Mouse (Mus musculus): ENCODE measurements around the gene Slc5a4a. TPM values are rescaled to one million over a fixed set of nuclear protein-coding genes. Genes with fewer than 3 reads are reported as not detected.
A peak's percentile ranks its signal among the peaks of the same experiment; 100 is the strongest.

The Slc5a4a gene
- polyA plus RNA-seq, 1 experiment = not detected

DNA sequence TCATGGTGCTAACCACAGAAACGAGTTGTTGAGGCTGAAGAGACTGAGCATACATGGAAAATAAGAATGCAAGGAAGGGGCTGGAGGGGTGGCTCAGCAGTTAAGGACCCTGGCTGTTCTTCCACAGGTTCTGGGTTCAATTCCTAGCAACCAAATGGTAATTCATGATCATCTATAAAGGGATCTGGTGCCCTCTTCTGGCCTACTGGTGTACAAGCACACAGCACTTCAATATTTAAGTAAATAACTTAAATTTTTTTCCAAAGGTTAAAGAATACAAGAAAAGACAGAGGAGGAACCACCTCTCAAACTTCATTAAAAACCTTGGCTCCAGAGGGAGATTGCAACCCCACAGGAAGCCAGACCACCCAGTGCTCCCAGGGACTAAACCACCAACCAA is 82.4 kb downstream of the Slc5a4a start:
- Histone ChIP-seq H3K4me3 (replicated peaks; ENCODE audit: control insufficient read depth, low read depth, low read length) (no peak overlapping the region), H3K4me1 (ENCODE audit: control insufficient read depth, insufficient read depth, low read length) (no peaks in the 10 kb centered on the region; the same call in 1 of the 2 replicates), H3K27ac (ENCODE audit: control insufficient read depth, insufficient read depth, low read depth, low read length, poor library complexity) (no peak overlapping the region)
- TF ChIP-seq POLR2A (IDR thresholded peaks at IDR 0.05; ENCODE audit: borderline replicate concordance, control insufficient read depth, low read depth, low read length) (no peak), CTCF (IDR thresholded peaks at IDR 0.05; ENCODE audit: control insufficient read depth, insufficient read depth, low read length) (no peak)
- WGBS = 63% methylated on average over 1 of the region's 1 CpGs

DNA sequence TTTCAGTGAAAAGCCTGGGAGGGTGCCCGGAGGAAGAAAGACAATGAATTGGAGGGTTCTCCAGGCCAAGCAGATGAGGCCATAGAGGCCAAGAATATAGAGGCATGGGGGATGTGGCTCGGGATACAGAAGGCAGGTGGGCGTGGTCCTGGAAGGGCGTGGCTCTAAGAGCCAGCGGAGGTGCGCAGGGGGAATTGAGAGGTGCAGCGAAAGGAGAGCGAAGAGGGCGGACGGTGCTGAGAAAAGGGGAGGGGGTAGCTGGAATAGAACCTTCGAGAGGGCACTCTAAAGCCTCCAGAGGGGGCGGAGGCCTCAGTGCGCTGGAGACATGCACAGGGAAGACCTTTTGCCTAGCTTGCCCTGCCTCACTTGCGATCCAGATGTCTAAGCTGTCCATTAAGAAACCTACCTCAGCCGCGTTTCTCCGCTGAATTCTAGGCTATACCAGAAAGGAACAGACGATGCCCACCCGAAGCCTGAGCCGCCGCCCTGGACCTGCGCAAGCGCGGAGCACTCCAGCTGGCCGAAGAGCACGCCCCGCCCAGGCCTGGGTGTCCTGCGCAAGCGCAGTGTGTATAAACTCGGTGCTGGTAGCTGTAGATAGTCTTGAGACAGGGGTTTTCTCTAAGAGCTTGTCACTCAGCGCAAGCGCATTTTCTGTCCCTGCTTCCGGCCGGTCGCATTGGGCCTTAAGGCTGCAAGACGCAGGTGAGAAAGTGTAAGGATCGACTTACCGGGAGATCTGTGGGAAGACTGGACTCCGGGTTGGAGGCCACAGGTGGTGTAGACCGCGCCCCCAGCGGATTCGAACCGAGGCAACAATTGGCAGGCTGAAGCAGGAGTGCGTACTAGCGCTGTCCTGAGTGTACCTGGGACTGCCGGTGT is 90.3 kb downstream of the Slc5a4a start, which contains the start of gene Prmt2:
TSS of gene Prmt2 (minus strand) at position 525 of the 885 bp plus-strand sequence.
- Histone ChIP-seq H3K4me3 (replicated peaks; ENCODE audit: control insufficient read depth, low read depth, low read length) (peak within 1 kb of the TSS; percentile 77), H3K27ac (ENCODE audit: control insufficient read depth, insufficient read depth, low read depth, low read length, poor library complexity) (peak within 1 kb of the TSS; percentile 9; the same call in 1 of the 2 replicates), H3K4me1 (ENCODE audit: control insufficient read depth, insufficient read depth, low read length) (no peaks in the 10 kb centered on the region)
- TF ChIP-seq POLR2A (IDR thresholded peaks at IDR 0.05; ENCODE audit: borderline replicate concordance, control insufficient read depth, low read depth, low read length) (no peak; the same call in 1 of the 2 replicates), CTCF (IDR thresholded peaks at IDR 0.05; ENCODE audit: control insufficient read depth, insufficient read depth, low read length) (peak; percentile 22; the same call in 1 of the 2 replicates)
- WGBS = 1% methylated on average over 47 of the region's 47 CpGs

Other genes starting within 250 kb of the Slc5a4a start
- 22.7 and 33.8 TPM in 2 replicates for gene Smarcb1, start 225.8 kb upstream of the Slc5a4a start, polyA plus RNA-seq (2011; ENCODE audit: insufficient read depth, insufficient read length, low replicate concordance, missing spikeins)
- gene Chchd10, start 214.3 kb upstream of the Slc5a4a start, polyA plus RNA-seq (2011; ENCODE audit: insufficient read depth, insufficient read length, low replicate concordance, missing spikeins) = 78.1 and 103 TPM in 2 replicates
- 3.4 and 4.6 TPM in 2 replicates for gene Mmp11, start 211.0 kb upstream of the Slc5a4a start, polyA plus RNA-seq (2011; ENCODE audit: insufficient read depth, insufficient read length, low replicate concordance, missing spikeins)
- gene Gm867, start 206.8 kb upstream of the Slc5a4a start, polyA plus RNA-seq (2011; ENCODE audit: insufficient read depth, insufficient read length, low replicate concordance, missing spikeins) = 35.4 and 49.8 TPM in 2 replicates
- gene Vpreb3, start 204.4 kb upstream of the Slc5a4a start, polyA plus RNA-seq (2011; ENCODE audit: insufficient read depth, insufficient read length, low replicate concordance, missing spikeins) = 41.8 and 84.9 TPM in 2 replicates
- not detected in 2 replicates for gene Gm5134, start 192.9 kb upstream of the Slc5a4a start, polyA plus RNA-seq (2011; ENCODE audit: insufficient read depth, insufficient read length, low replicate concordance, missing spikeins)
- 3.1 and 4.7 TPM in 2 replicates for gene Zfp280b, start 114.8 kb upstream of the Slc5a4a start, polyA plus RNA-seq (2011; ENCODE audit: insufficient read depth, insufficient read length, low replicate concordance, missing spikeins)
- not detected in 2 replicates for gene Slc5a4b, start 36.5 kb upstream of the Slc5a4a start, polyA plus RNA-seq (2011; ENCODE audit: insufficient read depth, insufficient read length, low replicate concordance, missing spikeins)
- 2.5 and 4.7 TPM in 2 replicates for gene Prmt2, start 90.4 kb downstream of the Slc5a4a start, polyA plus RNA-seq (2011; ENCODE audit: insufficient read depth, insufficient read length, low replicate concordance, missing spikeins)
- gene S100b, start 106.4 kb downstream of the Slc5a4a start, polyA plus RNA-seq (2011; ENCODE audit: insufficient read depth, insufficient read length, low replicate concordance, missing spikeins) = 2.6 and 3.4 TPM in 2 replicates
- gene Dip2a, start 197.8 kb downstream of the Slc5a4a start, polyA plus RNA-seq (2011; ENCODE audit: insufficient read depth, insufficient read length, low replicate concordance, missing spikeins) = 1.9 and 2.0 TPM in 2 replicates

All from bone marrow, adult 2 months (tissue).